Mouse (Mus musculus) brain, embryonic 14.5 days (tissue): ENCODE measurements around the gene Fgb. TPM values are rescaled to one million over a fixed set of nuclear protein-coding genes. Genes with fewer than 3 reads are reported as not detected.

Source experiments
- DNase-seq: peaks from one replicate; pipeline ENCODE4 v3.0.0-alpha.2; 2011; ENCODE audit warnings: low read depth
- CTCF ChIP-seq: fragments of 200-500 bp; IDR thresholded peaks from 2 replicates; pipeline ENCODE4 v1.5.1; 2012; ENCODE audit warnings: inconsistent platforms, mild to moderate bottlenecking, moderate library complexity, borderline replicate concordance; ENCODE audit not compliant: insufficient read depth, insufficient read length; ENCODE audit errors: extremely low read depth
- POLR2A ChIP-seq: fragments of 200-500 bp; IDR thresholded peaks from 2 replicates; pipeline ENCODE4 v1.6.1; 2012; ENCODE audit warnings: mild to moderate bottlenecking, inconsistent platforms, borderline replicate concordance; ENCODE audit not compliant: poor library complexity, insufficient read depth, insufficient read length, severe bottlenecking; ENCODE audit errors: extremely low read depth
- polyA plus RNA-seq: library from polyadenylated mRNA; depleted of rRNA; stranded (reverse); fragments of >200 nt; gene quantifications from 2 replicates; pipeline ENCODE4 v1.2.3, GENCODE M21; 2012

The Fgb gene
- polyA plus RNA-seq, 1 experiment = 0.08 TPM

GRCm38 (mm10) chr3:83052102-83052501, 2.4 kb upstream of the Fgb start:
- DNase-seq = no peak
- TF ChIP-seq POLR2A (no peak), CTCF (no peak)

GRCm38 (mm10) chr3:83050661-83051060, 998 bp upstream of the Fgb start:
- DNase-seq = no peak
- TF ChIP-seq POLR2A (no peak), CTCF (no peak)

GRCm38 (mm10) chr3:83046649-83047048, 3.0 kb downstream of the Fgb start:
- TF ChIP-seq POLR2A = no peak
- no peak for TF ChIP-seq CTCF
- no peak for DNase-seq

- TF ChIP-seq CTCF (no peak), POLR2A (no peak)
- DNase-seq = no peak
These were observed 7.2 kb downstream of the Fgb start for GRCm38 (mm10) chr3:83042451-83042850.

GRCm38 (mm10) chr3:83039666-83040065, 10.0 kb downstream of the Fgb start:
- DNase-seq = no peak

GRCm38 (mm10) chr3:83038865-83039264, 10.8 kb downstream of the Fgb start:
- peak; percentile 15 for DNase-seq
- TF ChIP-seq POLR2A (no peak), CTCF (no peak)

More at GRCm38 (mm10) chr3:83039666-83040065, 10.0 kb downstream of the Fgb start:
- TF ChIP-seq POLR2A (no peak), CTCF (no peak)

- no peak for DNase-seq
- no peak for TF ChIP-seq CTCF
- TF ChIP-seq POLR2A = no peak
These were observed 15.9 kb downstream of the Fgb start for GRCm38 (mm10) chr3:83033801-83034200.

GRCm38 (mm10) chr3:83032746-83033308, 16.8 kb downstream of the Fgb start:
- DNase-seq = peak; percentile 25
- TF ChIP-seq POLR2A (no peak), CTCF (no peak)

DNA sequence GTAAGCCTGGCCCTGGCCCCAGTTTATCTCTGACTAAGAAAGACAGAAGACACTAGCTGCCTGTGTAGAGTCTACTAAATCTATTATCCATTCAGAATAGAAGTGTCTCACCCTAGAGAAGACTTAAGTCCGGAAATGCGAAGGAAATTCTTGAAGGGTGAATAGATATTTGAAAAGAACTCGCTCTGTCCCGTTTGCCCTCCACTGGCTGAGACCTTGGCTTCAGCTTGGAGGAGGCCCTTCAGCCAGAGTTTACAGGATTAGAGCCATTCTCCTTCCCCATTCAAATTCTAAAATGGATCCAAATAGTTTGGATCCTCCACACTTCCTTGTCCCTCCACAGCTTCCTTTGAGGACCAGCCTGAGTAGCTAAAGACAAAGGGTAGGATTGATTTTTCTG, 19.3 kb downstream of the Fgb start:
- TF ChIP-seq POLR2A (no peak), CTCF (no peak)
- no peak for DNase-seq

DNA sequence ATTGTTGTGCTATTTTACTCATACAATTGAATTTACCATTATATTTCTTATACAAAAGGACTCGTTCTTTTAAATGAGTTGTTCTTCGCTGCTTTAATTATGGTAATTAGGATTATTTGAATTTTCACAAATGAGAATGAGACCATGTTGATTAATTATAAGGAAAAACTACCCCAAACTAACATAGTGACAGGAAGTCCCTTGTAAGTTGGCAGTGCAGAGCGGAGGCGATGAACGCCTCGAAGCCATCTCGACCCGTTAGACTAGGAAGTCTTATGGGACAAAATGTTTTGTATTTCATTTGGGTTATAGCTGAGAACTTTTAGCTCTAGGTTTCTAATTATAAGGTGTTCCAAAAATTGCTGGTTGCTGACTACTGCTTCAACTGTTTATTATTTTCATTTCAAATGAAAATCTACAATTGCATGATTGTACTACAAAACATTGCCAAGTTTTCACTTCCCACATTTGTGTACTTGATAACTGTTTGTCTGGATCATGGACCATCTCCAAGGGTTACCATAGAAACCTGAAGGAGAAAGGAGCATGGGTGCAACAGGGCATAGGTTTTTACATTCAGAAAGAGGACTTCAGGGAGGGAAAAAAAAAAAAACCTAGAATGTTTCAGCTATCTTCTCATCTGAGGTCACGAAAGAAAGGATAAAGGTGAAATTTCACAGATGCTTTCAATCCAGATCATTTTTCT, 22.0 kb downstream of the Fgb start:
- DNase-seq = peak; percentile 15
- no peak for TF ChIP-seq POLR2A
- no peak for TF ChIP-seq CTCF

- TF ChIP-seq POLR2A (no peak), CTCF (no peak)
- DNase-seq = no peak
These were observed 24.0 kb downstream of the Fgb start, which contains the start of gene Fga for GRCm38 (mm10) chr3:83025475-83026301. Gene Fga, plus strand, starts transcription at chr3:83026076.
